Mouse (Mus musculus) olfactory bulb, adult 2 months (tissue): ENCODE data around the gene Gm9918. TPM values are rescaled to one million over a fixed set of nuclear protein-coding genes. Genes with fewer than 3 reads are reported as not detected.
A peak's percentile ranks its signal among the peaks of the same experiment; 100 is the strongest.

Source experiments
- H3K27ac ChIP-seq: fragments of 200-500 bp; 2 replicates; pipeline ENCODE4 v1.5.1; 2012; ENCODE audit warnings: low read depth, low read length; ENCODE audit not compliant: insufficient read depth
- H3K4me1 ChIP-seq: fragments of 200-500 bp; 2 replicates; pipeline ENCODE4 v1.6.1; 2012; ENCODE audit warnings: low read length; ENCODE audit not compliant: control insufficient read depth, insufficient read depth
- H3K4me3 ChIP-seq: fragments of 200-500 bp; 2 replicates; pipeline ENCODE4 v1.5.1; 2012; ENCODE audit warnings: mild to moderate bottlenecking, low read depth, low read length, moderate library complexity; ENCODE audit not compliant: insufficient read depth
- CTCF ChIP-seq: fragments of 200-500 bp; IDR thresholded peaks from 2 replicates; pipeline ENCODE4 v1.5.1; 2012; ENCODE audit warnings: low read depth, mild to moderate bottlenecking, low read length, moderate library complexity; ENCODE audit not compliant: insufficient read depth
- POLR2A ChIP-seq: fragments of 200-500 bp; IDR thresholded peaks from 2 replicates; pipeline ENCODE4 v1.6.1; 2012; ENCODE audit warnings: mild to moderate bottlenecking, low read depth, low read length, moderate library complexity; ENCODE audit not compliant: insufficient read depth
- WGBS: fragments of 180-500 bp; shearing (Covaris S2); methylation state at CpG from one replicate; pipeline ENCODE4 v1.1.7; 2018; 5-methylcytosine and 5-hydroxymethylcytosine counted together
- polyA plus RNA-seq: library from polyadenylated mRNA; stranded (reverse); fragments of >200 nt; gene quantifications from 2 replicates; pipeline ENCODE4 v1.2.4, GENCODE M21; 2012; ENCODE audit warnings: low replicate concordance; ENCODE audit not compliant: missing spikeins, insufficient read depth, insufficient read length

Gm9918 gene
- polyA plus RNA-seq, 1 experiment: not detected

GRCm38 (mm10) chr15:102280623-102281022, 10.3 kb downstream of the Gm9918 start:
- TF ChIP-seq CTCF (no peak), POLR2A (no peak)
- no peak overlapping the region for H3K4me3 ChIP-seq
- peaks cover 21% of the 10 kb centered on the region for H3K4me1 ChIP-seq
- 95% methylated on average over 19 of the region's 19 CpGs for WGBS
- no peak overlapping the region for H3K27ac ChIP-seq

DNA sequence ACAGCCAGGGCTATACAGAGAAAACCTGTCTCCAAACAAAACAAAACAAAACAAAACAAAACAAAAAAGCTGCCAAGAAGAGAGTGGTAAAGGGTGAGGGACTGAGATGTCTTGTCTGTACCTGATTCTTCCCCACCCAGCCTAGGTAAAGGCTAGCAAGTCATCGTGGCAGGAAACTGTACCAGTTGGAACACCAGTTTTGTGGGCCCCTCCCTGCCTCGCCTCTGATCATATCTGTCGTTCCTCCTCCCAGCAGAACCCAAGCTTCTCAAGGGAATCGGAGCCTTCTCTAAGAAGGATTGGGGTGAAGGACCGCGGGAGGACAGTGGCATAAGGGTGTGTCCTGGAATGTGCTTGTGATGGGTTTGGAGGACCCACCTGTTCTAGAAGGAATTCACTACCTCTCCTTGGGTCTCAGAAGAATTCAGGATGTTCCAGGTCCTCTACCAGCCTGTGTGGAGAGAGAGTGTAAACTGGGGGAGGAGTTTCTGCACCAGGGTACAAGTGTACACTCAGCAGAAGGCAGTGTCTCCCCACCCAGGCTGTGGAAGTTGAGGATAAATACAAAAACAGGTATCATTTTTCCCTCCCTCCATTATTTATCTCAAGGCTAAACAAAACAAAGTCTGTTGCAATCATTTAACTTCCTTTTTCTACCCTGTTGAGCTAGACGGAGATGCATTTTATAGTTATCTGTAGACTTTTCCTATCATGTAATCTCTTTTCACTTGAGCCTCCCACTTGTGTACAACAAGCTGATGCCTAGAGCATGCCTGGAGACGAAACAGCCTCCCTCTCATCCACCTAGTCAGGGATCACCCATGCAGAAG, 12.3 kb downstream of the Gm9918 start:
- Histone ChIP-seq H3K4me1 (peaks cover 21% of the 10 kb centered on the region), H3K4me3 (no peak overlapping the region), H3K27ac (no peak overlapping the region)
- 84% methylated on average over 8 of the region's 8 CpGs for WGBS
- no peak for TF ChIP-seq POLR2A
- no peak for TF ChIP-seq CTCF

DNA sequence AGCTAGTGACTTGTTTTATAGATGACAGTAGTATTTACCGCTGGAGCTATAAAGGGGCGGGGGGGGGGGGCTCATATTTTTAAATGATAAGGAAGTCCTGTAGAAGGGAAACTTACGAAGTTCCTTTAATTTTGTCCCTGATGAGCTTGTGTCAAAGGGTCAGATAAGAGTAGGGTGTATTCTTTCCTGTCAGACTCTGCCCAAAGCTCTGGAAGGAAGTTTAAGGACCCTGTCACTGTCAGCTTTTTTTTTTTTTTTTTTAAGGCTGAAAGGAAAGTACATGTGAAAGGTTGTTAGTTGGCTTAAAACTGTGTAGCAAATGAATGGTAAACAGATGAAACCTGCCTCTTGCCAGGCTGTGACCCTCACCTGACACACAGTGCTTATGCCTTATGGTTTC, 13.3 kb downstream of the Gm9918 start:
- H3K4me1 ChIP-seq: peaks cover 20% of the 10 kb centered on the region
- no peak for TF ChIP-seq POLR2A
- TF ChIP-seq CTCF: no peak
- WGBS: 82% methylated on average over 3 of the region's 3 CpGs
- H3K4me3 ChIP-seq: no peak overlapping the region
- H3K27ac ChIP-seq: no peak overlapping the region

DNA sequence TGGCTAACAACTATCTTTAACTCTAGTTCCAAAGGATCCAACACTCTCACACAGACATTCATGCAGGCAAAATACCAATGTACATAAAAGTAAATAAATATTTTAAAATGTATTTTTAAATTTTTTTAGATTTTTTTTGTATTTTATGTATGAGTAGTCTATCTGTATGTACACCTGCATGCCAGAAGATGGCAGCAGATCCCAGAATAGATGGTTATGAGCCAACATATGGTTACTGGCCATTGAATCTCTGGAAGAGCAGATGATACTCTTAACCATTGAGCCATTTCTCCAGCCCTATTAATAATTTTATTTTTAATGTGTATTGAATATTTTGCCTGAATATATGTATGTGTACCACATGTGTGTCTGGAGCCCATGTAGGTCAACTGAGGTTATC, 17.0 kb downstream of the Gm9918 start:
- Histone ChIP-seq H3K4me1 (no peaks in the 10 kb centered on the region), H3K4me3 (no peak overlapping the region), H3K27ac (no peak overlapping the region)
- no peak for TF ChIP-seq CTCF
- no peak for TF ChIP-seq POLR2A

GRCm38 (mm10) chr15:102295633-102296367, 25.4 kb downstream of the Gm9918 start, which contains the start of gene Espl1:
Espl1 (plus strand) TSS chr15:102296266.
- Histone ChIP-seq H3K4me3 (peak within 1 kb of the TSS; percentile 69), H3K27ac (no peak within 1 kb of the TSS), H3K4me1 (no peaks in the 10 kb centered on the region)
- WGBS: 3% methylated on average over 25 of the region's 25 CpGs
- TF ChIP-seq POLR2A: no peak
- TF ChIP-seq CTCF: no peak

DNA sequence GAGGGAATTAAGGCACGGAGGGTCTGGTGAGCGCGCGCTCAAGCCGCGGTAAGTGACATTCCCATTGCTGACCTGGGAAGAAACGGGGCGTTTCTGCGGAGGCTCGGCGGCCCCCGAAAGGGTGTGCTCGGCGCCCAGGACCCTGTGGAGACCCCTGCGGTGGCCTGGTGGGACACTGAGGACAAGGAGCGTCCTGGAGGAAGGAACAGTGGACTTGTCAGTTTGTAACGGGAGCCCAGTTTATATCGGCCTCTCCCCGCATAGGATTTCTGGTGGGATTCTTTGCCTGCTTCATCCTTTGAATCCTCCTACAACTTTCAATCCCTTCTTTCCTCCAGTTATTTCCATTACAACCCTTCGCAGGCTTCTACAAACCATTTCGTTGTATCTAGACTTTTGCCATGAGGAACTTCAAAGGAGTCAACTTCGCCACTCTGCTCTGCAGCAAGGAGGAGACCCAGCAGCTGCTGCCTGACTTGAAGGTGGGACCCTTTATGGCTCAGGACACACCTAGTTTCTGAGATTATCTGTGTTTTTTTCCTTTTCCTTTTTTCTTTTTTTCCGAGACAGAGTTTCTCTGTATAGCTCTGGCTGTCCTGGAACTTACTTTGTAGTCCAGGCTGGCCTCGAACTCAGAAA, 26.1 kb downstream of the Gm9918 start:
- 5% methylated on average over 24 of the region's 24 CpGs for WGBS
- H3K4me1 ChIP-seq: no peaks in the 10 kb centered on the region
- no peak overlapping the region for H3K27ac ChIP-seq
- H3K4me3 ChIP-seq: peak overlapping the region; percentile 69
- TF ChIP-seq POLR2A (no peak), CTCF (no peak)

DNA sequence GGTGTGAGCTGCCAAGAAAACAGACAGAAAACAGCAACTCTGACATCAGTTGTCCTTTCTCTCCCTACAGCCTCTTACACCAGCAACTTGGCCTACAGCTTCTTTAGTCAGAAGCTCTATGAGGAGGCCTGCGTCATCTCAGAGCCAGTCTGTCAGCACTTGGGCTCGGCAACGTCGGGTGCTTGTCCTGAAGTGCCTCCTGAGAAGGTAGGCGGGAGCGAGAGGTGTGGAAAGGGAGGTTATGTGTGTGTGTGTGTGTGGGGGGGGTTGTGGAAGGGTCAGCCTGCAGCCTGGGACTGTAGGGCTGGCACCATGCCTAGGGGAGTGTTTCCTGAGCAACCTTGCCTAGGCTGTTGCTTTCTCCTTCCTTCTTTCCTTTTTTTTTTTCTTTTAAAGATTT, 32.2 kb downstream of the Gm9918 start:
- no peak for TF ChIP-seq CTCF
- TF ChIP-seq POLR2A: no peak

GRCm38 (mm10) chr15:102308717-102309116, 38.4 kb downstream of the Gm9918 start:
- TF ChIP-seq POLR2A: no peak
- no peak for TF ChIP-seq CTCF

More for the DNA sequence above, 32.2 kb downstream of the Gm9918 start:
- H3K4me3 ChIP-seq: no peak overlapping the region
- H3K27ac ChIP-seq: no peak overlapping the region
- 95% methylated on average over 6 of the region's 6 CpGs for WGBS
- H3K4me1 ChIP-seq: no peaks in the 10 kb centered on the region

DNA sequence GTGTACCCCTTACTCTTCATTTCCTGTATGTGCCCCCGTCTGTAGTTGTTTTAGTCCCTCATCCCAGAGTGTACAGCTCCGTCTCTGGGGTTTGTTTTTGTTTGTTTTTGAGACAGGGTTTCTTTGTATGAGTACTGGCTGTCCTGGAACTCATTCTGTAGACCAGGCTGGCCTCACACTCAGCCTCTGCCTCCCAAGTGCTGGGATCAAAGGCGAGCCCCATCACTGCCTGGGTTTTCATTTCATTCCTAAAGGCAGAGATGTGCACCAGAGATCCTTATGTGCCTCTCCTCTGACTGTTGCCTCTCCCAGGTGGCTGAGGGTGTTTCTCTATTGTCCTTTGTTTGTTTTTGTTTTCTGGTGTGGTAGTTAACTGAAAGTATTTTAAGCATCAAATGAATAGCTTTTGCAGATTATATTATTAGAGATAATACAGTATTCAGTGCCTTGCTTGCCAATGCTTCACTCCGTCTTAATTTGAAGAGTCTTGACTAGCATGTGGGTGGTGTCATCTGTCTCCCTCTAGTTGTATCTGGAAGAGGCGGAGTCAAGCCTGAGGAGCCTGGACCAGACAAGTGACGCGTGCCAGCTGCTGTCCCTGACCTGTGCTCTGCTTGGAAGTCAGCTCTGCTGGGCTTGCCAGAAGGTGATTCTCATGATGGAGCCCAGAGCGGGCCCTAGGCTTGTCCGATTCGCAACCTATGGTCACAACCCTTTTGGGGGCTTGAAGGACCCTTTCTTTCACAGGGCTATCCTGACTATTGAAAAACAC, 39.9 kb downstream of the Gm9918 start:
- H3K4me1 ChIP-seq: peaks cover 2% of the 10 kb centered on the region; the same call in 1 of the 2 replicates

More at GRCm38 (mm10) chr15:102308717-102309116, 38.4 kb downstream of the Gm9918 start:
- Histone ChIP-seq H3K4me3 (no peak overlapping the region), H3K27ac (no peak overlapping the region), H3K4me1 (no peaks in the 10 kb centered on the region)
- 94% methylated on average over 9 of the region's 9 CpGs for WGBS

More for the DNA sequence above, 39.9 kb downstream of the Gm9918 start:
- Histone ChIP-seq H3K27ac (no peak overlapping the region), H3K4me3 (no peak overlapping the region)
- TF ChIP-seq CTCF (no peak), POLR2A (no peak)
- WGBS: 89% methylated on average over 10 of the region's 10 CpGs
